Mouse (Mus musculus) neural tube, embryonic 10.5 days (tissue): ENCODE measurements at regions not wholly inside any gene's neighbourhood (a gene's known extent, or its start where the extent isn't known, plus 50 kb on each side); places are given as distances from the start of the nearest gene placed in this dataset.

Experiments
- DNase-seq: peaks from one replicate; pipeline ENCODE4 v3.0.0-alpha.2; 2017; ENCODE audit warnings: low spot score; ENCODE audit errors: extremely low spot score

GRCm38 (mm10) chr4:153227680-153228420, 254.8 kb downstream of the Ajap1 start:
- no peak for DNase-seq

DNA sequence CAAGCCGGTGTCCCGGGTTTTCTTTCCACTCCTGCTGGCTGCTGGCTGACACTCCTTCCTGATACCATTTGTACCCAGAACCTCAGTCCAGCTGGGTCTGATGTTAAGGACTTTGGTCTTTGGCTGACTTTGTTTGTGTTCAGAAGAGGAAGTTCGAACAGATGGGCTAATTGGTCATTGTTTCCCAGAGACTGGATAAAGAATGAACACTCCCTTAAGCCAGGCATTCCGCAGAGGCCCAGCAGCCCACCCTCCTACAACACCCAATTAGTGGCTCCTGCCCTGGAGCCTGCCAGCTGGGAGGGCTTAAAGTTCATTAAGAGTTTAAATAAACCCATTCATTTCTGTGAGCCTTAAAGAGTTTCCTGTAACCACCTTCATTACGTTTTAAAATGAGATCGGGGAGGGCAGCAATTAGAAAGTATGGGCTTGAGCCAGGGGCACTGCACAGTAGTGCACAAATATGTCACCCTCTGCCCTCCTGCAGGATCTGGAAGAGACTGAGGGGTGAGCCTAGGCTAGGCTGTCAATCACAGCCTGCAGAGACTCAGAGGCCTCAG, 257.9 kb downstream of the Ajap1 start:
- no peak for DNase-seq

- DNase-seq, result no peak
Observed at GRCm38 (mm10) chr4:153223019-153223418, 259.6 kb downstream of the Ajap1 start.

GRCm38 (mm10) chr4:153220485-153220884, 262.1 kb downstream of the Ajap1 start:
- no peak for DNase-seq

- no peak for DNase-seq
Observed at GRCm38 (mm10) chr4:153220074-153220473, 262.5 kb downstream of the Ajap1 start.

- no peak for DNase-seq
Observed at GRCm38 (mm10) chr4:153217541-153217980, 265.1 kb downstream of the Ajap1 start.

GRCm38 (mm10) chr4:153212095-153212494, 270.5 kb downstream of the Ajap1 start:
- DNase-seq, result no peak

GRCm38 (mm10) chr4:153208822-153209221, 273.8 kb downstream of the Ajap1 start:
- no peak for DNase-seq

DNA sequence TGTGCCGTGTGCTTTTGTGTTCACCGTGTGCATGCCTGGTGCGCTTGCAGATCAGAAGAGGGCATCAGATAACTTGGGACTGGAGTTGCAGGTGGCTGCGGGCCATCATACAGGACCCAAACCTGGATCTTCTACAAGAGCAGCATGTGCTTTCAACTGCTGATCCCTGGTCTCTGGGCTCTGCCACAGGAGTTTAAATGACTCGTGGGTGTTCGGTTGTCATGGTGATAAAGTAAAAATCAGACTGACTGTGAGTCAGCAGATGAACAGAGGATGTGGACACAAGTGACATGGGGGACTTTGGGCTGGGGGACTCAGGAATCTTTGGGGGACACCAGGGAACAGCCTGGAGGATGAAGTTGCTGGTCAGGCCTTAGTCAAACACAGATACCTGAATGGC, 274.4 kb downstream of the Ajap1 start:
- DNase-seq, result no peak

GRCm38 (mm10) chr4:153207578-153208102, 275.0 kb downstream of the Ajap1 start:
- DNase-seq, result no peak

DNA sequence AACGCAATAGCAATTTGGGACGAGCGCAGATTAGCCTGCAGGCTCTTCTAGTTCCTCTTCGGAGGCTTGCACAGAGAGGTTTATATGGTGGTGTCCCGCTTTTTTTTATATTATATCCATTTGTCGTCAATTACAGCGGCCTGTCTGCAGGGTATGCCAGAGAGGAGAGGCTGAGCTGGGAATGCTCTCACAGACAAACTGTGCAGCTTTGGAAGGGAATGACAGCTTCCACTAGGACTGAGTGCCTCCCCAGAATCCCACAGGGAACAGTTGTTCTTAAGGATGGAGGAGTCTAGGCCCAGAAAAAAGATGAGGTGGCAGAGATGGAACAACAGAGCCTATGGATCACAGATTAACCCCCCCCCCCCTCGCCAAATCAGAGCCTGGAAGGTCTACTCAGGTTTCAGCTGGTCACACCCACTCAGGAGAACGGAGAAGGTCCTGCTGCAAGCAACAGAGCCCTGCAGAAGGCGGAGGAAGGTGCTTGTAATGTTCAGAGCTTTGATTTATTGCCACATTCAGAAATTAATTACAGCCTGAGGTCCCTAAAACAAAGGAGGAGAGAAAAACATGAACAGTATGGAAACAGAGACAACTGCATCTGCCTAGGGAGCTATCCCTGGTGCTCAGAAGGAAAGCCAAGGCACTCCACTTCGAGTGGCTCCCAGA, 275.7 kb downstream of the Ajap1 start:
- no peak for DNase-seq

GRCm38 (mm10) chr4:153204764-153205163, 277.8 kb downstream of the Ajap1 start:
- DNase-seq, result no peak

DNA sequence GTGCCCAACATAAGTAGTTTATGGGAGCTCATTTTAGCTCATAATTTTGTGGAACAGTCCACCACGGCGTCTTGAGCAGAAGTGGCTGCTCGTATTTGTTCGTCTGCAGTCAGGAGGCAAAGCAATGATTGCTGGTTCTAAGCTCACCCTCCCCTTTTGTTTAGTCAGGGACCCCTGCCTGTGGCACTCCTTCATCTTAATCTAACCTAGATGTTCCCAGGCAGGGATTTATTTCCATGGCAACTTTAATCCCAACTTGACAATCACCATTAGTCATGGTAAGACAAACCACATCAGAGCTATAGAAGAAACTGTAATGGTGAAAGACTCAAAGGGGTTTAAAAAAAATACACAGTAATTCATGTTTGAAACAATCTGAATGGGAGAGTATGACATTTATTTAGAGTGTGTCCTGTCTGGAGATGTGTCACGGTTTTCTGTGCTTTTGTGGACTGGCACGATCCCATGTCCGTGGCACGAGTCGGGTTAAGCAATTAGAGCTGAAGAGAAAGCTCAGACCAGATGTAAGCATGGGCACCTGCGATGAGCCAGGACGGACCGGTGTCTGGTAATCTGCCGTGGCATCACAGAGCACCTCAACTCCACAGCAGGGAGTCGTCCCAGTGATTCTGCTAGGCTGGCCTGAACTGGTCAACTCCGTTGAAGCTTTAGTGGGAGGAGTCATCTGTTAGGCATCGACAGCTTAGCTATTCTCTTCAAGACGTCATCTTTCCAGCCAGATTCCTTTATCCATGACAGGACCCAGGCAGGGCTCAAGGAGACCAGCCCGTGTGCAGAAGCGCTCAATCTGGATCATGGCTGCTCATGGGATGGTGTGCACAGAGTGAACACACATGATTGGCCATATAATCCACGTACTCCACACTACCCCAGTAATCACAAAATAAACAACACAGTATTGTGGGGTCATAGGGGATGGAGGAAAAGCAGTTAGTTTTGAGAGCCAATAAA, 281.5 kb downstream of the Ajap1 start:
- DNase-seq, result no peak

DNA sequence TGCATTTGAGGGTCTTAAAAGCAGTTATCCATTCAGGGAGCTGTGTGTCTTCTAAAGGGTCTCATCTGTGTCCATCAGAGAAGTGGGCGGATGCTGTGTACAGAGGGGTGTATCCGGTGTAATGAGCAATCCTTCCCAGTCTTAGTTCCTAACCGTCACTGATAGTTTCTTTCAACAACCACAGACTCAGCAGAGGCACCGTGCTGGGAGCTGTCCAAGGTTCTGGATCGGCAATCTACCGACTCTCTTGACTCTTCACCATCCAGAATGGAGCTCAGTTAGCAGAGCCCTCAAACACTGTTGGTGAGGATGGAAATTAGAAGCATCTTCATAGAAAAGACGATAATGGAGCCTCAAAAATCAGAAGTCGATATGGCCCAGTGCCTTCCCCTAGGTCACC, 293.1 kb downstream of the Ajap1 start:
- DNase-seq, result peak; percentile 67

- no peak for DNase-seq
Observed at GRCm38 (mm10) chr4:153188504-153189031, 294.0 kb downstream of the Ajap1 start.

- no peak for DNase-seq
Observed at GRCm38 (mm10) chr4:153187959-153188503, 294.6 kb downstream of the Ajap1 start.

GRCm38 (mm10) chr4:153177496-153177895, 305.1 kb downstream of the Ajap1 start:
- no peak for DNase-seq

DNA sequence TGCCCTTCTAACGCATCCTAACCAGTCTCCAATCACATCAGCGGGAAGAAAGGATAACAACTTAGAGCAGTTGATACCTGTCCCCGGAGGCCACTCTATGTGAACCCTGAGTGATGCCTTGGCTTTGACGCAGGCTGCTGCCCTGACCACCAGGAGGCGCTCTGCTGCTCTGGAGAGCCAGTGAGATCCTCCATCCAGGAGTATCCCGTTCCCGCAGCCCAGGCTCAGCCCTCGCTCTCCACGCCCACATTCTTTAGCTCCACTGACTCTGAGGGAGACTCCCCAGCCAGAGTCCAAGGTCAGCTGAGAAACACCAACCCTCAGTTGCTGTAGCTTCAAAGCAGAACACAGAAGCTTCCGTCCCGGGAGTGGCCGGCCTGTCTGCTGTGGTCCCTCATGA, 307.0 kb downstream of the Ajap1 start:
- DNase-seq, result peak; percentile 81

- no peak for DNase-seq
Observed at GRCm38 (mm10) chr4:153175077-153175476, 307.5 kb downstream of the Ajap1 start.

DNA sequence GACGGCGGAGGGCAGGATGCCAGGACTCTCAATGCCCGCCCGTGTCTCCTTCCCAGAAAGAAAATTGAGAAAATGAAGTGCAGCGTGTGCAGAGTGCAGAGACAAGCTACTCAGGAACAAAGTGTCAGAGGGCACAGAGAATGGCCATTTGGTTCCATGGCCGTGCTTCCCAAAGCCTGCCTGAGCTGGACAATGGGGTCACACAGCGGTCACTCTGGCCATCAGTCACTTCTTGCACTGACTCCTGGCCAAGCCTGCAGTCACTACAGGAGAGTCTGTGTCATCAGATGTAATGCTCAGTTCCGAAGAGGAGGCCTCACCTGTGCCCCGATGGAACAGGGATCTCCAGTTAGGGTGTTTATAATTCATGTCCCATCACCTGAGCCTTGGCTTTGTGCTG, 312.6 kb downstream of the Ajap1 start:
- peak; percentile 54 for DNase-seq

DNA sequence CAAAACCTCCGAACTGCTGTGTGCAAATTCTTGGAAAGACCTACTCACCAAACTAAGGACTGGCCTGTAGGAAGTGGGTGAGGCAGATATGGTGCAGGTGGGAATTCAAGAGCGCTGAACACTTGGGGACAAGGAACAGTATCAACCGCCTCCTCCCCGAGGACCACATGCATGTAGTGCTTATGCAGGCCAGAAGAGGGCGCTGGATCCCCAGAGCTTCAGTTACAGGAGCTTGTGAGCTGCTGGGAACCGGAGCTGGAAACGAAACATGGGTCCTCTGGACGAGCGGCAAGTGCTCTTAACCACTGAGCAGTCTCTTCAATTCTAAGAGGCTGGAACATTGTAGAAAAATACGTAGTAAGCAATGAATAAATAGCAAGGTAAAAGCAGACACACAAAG, 317.8 kb downstream of the Ajap1 start:
- DNase-seq, result no peak
